Mouse (Mus musculus): ENCODE results near the gene Atrnl1. TPM values are rescaled to one million over a fixed set of nuclear protein-coding genes. Genes with fewer than 3 reads are reported as not detected.
A peak's percentile ranks its signal among the peaks of the same experiment; 100 is the strongest.

Atrnl1 gene
- polyA plus RNA-seq, 1 experiment, result 4.2 TPM

DNA sequence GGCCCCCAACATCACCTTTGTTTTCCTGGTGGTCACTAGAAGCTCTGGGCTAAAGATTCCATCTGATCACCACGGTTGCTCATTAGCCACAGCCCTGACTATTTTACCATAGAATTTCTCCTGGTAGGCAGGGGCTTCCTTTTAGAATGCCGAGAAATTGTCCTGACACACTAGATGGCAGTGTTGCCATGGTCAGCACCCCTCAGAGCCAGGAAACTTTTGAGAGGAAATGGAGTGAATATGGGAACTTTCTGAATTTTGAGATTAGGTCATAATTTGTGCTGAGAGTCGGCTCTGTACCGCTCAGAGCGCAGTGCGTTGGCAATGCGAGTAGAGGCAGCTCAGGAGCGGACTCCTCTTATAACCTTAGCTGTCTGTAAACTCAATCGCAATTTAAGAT, 134.7 kb downstream of the Atrnl1 start:
- Histone ChIP-seq H3K4me1 (ENCODE audit: control insufficient read depth, insufficient read depth, low read length) (no peaks in the 10 kb centered on the region; the same call in 1 of the 2 replicates), H3K27ac (ENCODE audit: control insufficient read depth, insufficient read depth, low read depth, low read length, poor library complexity) (no peak overlapping the region), H3K4me3 (replicated peaks; ENCODE audit: control insufficient read depth, low read depth, low read length) (no peak overlapping the region)
- TF ChIP-seq POLR2A (IDR thresholded peaks at IDR 0.05; ENCODE audit: borderline replicate concordance, control insufficient read depth, low read depth, low read length) (no peak), CTCF (IDR thresholded peaks at IDR 0.05; ENCODE audit: control insufficient read depth, insufficient read depth, low read length) (peak; percentile 33; the same call in 1 of the 2 replicates)
- WGBS, result 16% methylated on average over 9 of the region's 9 CpGs

DNA sequence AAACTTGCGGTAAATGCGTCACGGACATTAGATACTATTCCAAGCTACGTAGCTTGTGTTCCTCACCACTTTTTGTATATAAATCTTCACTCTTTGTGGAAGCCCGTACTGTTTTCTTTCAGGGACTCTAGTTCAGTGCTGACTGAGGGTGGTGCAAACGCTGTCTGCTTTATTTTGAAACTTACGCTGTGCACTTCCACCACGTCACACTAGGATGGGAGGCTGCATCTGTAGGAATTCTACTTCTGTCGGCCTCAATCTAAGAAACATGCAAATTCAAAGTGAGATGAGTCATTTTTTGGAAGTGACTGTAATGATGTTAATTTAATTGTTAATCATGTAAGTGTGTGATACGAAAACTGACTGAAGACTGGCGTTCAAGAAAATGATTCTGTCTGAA, 135.7 kb downstream of the Atrnl1 start:
- no peak overlapping the region for H3K4me3 ChIP-seq (replicated peaks; ENCODE audit: control insufficient read depth, low read depth, low read length)
- 90% methylated on average over 11 of the region's 11 CpGs for WGBS
- no peak overlapping the region for H3K27ac ChIP-seq (ENCODE audit: control insufficient read depth, insufficient read depth, low read depth, low read length, poor library complexity)
- TF ChIP-seq POLR2A (IDR thresholded peaks at IDR 0.05; ENCODE audit: borderline replicate concordance, control insufficient read depth, low read depth, low read length), result no peak
- TF ChIP-seq CTCF (IDR thresholded peaks at IDR 0.05; ENCODE audit: control insufficient read depth, insufficient read depth, low read length), result no peak
- no peaks in the 10 kb centered on the region; the same call in 1 of the 2 replicates for H3K4me1 ChIP-seq (ENCODE audit: control insufficient read depth, insufficient read depth, low read length)

DNA sequence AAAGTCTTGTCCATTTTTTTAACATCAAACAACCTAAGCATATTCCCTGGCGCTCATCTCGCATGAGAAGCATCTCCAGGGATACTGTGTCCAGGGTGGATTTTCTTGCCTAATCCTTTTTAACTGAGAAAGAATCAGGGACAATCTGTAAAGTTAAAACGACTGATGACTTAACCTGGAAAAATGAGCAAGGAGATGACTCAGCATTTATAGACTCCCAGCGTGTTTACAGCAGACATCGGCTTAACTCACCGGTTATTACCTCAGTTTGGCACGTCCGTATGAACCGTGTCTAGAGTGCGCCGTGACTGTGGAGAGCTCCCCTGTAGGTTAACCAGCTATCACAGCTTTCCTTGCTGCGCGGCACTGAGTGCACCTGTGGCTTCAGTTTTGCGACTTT, 141.4 kb downstream of the Atrnl1 start:
- H3K4me3 ChIP-seq (replicated peaks; ENCODE audit: control insufficient read depth, low read depth, low read length), result no peak overlapping the region
- H3K27ac ChIP-seq (ENCODE audit: control insufficient read depth, insufficient read depth, low read depth, low read length, poor library complexity), result no peak overlapping the region
- WGBS, result 88% methylated on average over 14 of the region's 14 CpGs
- no peaks in the 10 kb centered on the region for H3K4me1 ChIP-seq (ENCODE audit: control insufficient read depth, insufficient read depth, low read length)
- TF ChIP-seq CTCF (IDR thresholded peaks at IDR 0.05; ENCODE audit: control insufficient read depth, insufficient read depth, low read length), result no peak
- no peak for TF ChIP-seq POLR2A (IDR thresholded peaks at IDR 0.05; ENCODE audit: borderline replicate concordance, control insufficient read depth, low read depth, low read length)

DNA sequence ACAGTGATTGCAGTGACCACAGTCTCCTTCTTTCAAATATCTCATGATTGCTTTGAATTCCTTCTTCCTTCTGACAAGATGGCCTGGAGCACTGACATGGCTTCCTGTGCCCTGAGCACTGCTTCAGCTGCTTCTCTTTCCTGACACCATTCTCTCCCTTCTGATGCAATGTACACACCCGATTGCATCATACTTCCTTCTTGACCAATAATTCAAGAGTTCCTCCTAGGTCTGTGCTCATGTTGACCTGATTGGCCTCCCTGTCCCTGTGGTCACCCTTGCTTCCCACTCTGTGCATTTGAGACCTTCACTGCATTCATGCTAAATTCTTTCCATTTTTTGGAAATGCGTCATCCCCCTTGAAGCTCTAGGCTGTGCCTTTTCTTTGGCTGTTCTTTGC, 151.7 kb downstream of the Atrnl1 start:
- Histone ChIP-seq H3K27ac (ENCODE audit: control insufficient read depth, insufficient read depth, low read depth, low read length, poor library complexity) (peak overlapping the region; percentile 8; the same call in 1 of the 2 replicates), H3K4me3 (replicated peaks; ENCODE audit: control insufficient read depth, low read depth, low read length) (no peak overlapping the region), H3K4me1 (ENCODE audit: control insufficient read depth, insufficient read depth, low read length) (no peaks in the 10 kb centered on the region; the same call in 1 of the 2 replicates)
- TF ChIP-seq CTCF (IDR thresholded peaks at IDR 0.05; ENCODE audit: control insufficient read depth, insufficient read depth, low read length) (no peak), POLR2A (IDR thresholded peaks at IDR 0.05; ENCODE audit: borderline replicate concordance, control insufficient read depth, low read depth, low read length) (no peak)
- WGBS, result 51% methylated on average over 2 of the region's 2 CpGs

DNA sequence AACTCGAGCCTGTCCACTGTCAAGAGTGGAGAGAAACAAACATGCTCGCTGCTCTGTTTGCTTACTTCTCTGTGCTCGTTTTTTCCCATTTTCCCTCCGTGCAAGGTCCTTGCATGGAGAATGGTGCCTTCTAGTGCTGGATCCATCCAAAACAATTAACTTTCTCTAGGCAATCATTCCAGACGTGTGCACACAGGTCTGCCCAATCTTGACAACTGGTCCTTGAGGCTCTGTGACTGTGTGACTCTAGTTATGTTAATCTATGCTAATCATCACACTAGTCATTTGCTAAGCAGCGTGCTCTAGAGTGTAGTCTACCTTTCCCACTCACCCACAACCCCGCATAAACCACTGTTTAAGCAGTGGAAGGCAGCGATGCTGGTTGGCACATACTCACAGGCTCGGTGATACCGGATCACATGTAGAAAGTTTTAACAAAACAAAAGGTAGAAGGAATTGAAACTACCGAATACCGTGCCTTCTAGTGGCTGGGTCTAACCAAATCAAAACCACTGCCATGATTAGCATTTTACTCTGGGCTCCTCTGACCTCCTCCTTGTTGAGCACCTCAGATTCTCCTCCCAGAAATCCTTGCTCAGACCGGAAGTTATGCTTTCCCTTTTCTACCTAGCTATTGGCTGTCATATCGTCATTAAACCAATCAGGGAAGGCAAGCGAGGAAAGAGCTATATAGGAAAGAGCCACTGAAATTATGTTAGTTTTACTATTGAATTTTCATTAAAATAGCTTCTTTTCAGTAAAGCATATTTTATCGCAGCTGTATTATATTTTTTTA, 153.9 kb downstream of the Atrnl1 start:
- TF ChIP-seq CTCF (IDR thresholded peaks at IDR 0.05; ENCODE audit: control insufficient read depth, insufficient read depth, low read length) (no peak), POLR2A (IDR thresholded peaks at IDR 0.05; ENCODE audit: borderline replicate concordance, control insufficient read depth, low read depth, low read length) (no peak)
- Histone ChIP-seq H3K4me1 (ENCODE audit: control insufficient read depth, insufficient read depth, low read length) (no peaks in the 10 kb centered on the region; the same call in 1 of the 2 replicates), H3K27ac (ENCODE audit: control insufficient read depth, insufficient read depth, low read depth, low read length, poor library complexity) (no peak overlapping the region), H3K4me3 (replicated peaks; ENCODE audit: control insufficient read depth, low read depth, low read length) (no peak overlapping the region)
- 80% methylated on average over 16 of the region's 16 CpGs for WGBS

DNA sequence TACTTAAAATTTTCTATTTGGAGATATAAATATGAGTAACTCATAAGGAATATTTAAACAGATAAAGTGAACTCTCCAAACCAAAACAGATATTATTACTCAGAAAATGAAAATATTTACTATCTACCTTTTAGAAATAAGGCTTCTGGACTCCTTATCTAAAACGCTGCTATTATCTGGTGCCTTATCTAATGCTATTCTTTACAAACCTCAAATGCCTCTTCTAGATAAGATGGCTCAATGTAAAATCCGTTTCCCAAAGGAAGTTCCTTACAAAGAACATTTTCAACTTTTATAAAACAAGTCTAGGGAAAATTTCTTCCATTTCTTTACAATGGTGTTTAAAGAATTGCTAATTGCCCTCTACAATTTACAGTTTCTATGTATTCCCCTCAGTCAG, 156.2 kb downstream of the Atrnl1 start:
- Histone ChIP-seq H3K27ac (ENCODE audit: control insufficient read depth, insufficient read depth, low read depth, low read length, poor library complexity) (no peak overlapping the region), H3K4me1 (ENCODE audit: control insufficient read depth, insufficient read depth, low read length) (no peaks in the 10 kb centered on the region; the same call in 1 of the 2 replicates), H3K4me3 (replicated peaks; ENCODE audit: control insufficient read depth, low read depth, low read length) (no peak overlapping the region)
- no peak for TF ChIP-seq POLR2A (IDR thresholded peaks at IDR 0.05; ENCODE audit: borderline replicate concordance, control insufficient read depth, low read depth, low read length)
- 71% methylated on average over 2 of the region's 2 CpGs for WGBS

DNA sequence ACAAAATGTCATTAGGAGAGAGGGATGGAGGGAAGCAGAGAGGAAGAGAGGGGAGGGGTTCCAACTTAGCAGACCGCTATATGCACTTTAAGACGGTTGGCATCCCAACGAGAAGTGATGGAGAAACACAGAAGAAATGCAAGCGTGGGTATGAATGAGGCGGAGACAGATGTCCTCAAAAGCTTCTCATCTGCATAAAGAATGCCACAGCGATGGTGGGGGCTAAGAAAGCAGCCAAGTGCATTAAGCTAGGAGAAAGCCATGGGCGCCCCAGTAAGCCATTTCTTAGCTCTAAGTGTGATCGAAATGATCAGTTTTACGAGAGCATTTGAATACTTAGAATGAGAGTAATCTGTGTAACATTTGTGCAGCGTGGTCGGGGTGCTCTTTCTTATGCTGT, 157.8 kb downstream of the Atrnl1 start:
- TF ChIP-seq POLR2A (IDR thresholded peaks at IDR 0.05; ENCODE audit: borderline replicate concordance, control insufficient read depth, low read depth, low read length), result no peak
- TF ChIP-seq CTCF (IDR thresholded peaks at IDR 0.05; ENCODE audit: control insufficient read depth, insufficient read depth, low read length), result no peak
- Histone ChIP-seq H3K27ac (ENCODE audit: control insufficient read depth, insufficient read depth, low read depth, low read length, poor library complexity) (no peak overlapping the region), H3K4me3 (replicated peaks; ENCODE audit: control insufficient read depth, low read depth, low read length) (no peak overlapping the region), H3K4me1 (ENCODE audit: control insufficient read depth, insufficient read depth, low read length) (no peaks in the 10 kb centered on the region)
- 81% methylated on average over 11 of the region's 11 CpGs for WGBS

DNA sequence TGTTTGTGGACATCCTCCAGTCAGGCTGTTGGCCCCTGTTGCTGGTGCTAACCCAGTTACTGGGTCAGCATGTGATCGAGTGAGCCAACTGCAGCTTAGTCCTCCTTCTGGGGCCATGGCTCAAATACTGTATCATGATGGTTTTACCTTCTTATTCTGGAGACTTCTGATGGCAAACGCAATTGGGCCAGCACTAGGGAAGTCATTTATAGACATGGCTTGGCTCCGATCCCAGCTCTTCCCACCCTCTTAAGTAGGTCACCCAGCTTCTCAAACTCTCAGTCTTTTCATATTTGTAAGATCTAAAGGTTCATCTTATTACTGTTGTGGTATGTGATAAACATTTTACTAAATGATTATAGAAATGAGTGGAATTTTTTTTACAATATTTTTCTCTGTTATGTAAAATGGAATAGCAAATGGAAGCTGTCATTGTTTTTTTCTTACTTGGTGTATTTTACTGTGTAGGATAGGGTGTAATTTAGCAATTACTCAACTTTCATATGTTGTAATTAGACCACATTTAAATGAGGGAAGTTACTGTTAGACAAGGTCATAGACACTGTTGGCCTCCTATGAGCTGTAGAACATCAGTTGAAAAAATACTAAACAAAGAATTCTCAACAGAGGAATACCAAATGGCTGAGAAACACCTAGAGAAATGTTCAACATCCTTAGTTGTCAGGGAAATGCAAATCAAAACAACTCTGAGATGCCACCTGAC, 171.7 kb downstream of the Atrnl1 start:
- TF ChIP-seq POLR2A (IDR thresholded peaks at IDR 0.05; ENCODE audit: borderline replicate concordance, control insufficient read depth, low read depth, low read length) (no peak), CTCF (IDR thresholded peaks at IDR 0.05; ENCODE audit: control insufficient read depth, insufficient read depth, low read length) (no peak)
- 48% methylated on average over 3 of the region's 3 CpGs for WGBS

More for the DNA sequence above, 171.7 kb downstream of the Atrnl1 start:
- Histone ChIP-seq H3K4me1 (ENCODE audit: control insufficient read depth, insufficient read depth, low read length) (peaks cover 2% of the 10 kb centered on the region; the same call in 1 of the 2 replicates), H3K27ac (ENCODE audit: control insufficient read depth, insufficient read depth, low read depth, low read length, poor library complexity) (no peak overlapping the region; the same call in 1 of the 2 replicates), H3K4me3 (replicated peaks; ENCODE audit: control insufficient read depth, low read depth, low read length) (no peak overlapping the region)

Measured in bone marrow, adult 2 months (tissue).